Mouse (Mus musculus) CD4-positive helper T cell, adult 2 months (primary cell): ENCODE results near the gene Rps15.

Experiments
- DNase-seq: peaks from one replicate; pipeline ENCODE4 v3.0.0-alpha.2; 2012; ENCODE audit warnings: low read depth, missing footprints, low spot score

Rps15 gene

GRCm38 (mm10) chr10:80315315-80315714 is 23.1 kb downstream of the Rps15 start:
- no peak for DNase-seq

DNA sequence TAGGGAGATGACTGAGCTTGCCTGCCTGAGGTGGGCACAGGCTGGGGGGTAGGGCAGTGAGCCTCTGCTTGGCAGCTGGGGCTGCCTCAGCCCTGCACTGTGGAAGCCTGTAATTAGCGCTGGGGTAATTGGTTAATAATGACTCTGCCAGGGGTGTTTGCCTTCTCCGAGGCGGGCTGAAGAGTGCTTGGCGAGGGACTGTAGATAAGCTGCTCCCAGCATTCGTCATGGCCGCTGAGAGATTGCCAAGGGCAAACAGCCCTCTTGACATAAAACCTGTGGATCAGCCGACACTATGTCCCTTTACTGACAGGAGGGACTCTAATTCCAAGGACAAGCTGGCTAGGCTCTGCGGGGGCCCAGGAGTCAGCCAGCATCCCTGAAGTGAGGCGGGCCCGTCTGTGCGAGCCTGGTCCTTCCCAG is 24.1 kb downstream of the Rps15 start:
- no peak for DNase-seq

DNA sequence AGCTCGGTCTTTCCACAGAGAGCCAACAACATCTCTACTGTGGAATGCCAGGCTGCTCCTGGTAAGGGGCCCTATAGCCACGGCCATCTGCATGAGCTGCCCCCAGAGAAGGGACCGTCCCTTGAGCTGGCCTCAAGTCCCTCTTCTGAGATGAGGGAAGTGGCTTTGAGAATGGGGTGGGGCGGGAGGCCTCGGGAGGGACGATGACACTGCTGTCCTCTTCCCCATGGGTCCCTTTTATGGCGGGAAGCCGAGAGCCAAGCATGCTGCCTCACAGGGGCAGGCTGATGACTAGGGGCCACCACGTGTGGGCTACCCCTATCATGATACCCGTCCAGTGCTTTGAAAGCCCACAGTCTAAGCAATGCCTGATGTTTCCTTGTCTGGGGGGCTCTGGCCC is 24.8 kb downstream of the Rps15 start:
- DNase-seq: no peak

DNA sequence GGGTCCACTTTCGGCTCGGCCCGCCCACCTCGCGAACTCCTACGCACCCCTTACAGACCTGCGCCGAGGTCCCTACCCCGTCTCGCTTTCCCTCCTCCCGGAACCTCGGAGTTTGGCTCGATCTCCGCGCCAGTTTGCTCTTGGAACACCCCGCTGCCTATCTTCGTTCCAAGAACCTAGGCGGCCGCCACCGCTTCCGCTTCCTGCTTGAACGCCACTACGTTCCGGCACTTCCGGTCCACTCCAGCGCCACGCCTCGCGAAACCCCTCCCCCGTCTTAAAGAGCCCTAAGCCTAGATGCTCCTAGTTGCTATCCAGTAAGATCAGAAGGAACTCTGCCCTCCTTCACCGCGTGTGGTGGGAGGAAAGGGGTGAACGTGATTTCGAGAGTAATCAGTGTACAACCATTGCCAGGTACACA is 28.1 kb downstream of the Rps15 start, which contains the start of gene 2310011J03Rik:
Gene 2310011J03Rik (minus strand): TSS at position 198 of the 421 bp plus-strand sequence.
- DNase-seq: peak; percentile 93

GRCm38 (mm10) chr10:80321014-80321669 is 28.9 kb downstream of the Rps15 start:
- peak; percentile 61 for DNase-seq

DNA sequence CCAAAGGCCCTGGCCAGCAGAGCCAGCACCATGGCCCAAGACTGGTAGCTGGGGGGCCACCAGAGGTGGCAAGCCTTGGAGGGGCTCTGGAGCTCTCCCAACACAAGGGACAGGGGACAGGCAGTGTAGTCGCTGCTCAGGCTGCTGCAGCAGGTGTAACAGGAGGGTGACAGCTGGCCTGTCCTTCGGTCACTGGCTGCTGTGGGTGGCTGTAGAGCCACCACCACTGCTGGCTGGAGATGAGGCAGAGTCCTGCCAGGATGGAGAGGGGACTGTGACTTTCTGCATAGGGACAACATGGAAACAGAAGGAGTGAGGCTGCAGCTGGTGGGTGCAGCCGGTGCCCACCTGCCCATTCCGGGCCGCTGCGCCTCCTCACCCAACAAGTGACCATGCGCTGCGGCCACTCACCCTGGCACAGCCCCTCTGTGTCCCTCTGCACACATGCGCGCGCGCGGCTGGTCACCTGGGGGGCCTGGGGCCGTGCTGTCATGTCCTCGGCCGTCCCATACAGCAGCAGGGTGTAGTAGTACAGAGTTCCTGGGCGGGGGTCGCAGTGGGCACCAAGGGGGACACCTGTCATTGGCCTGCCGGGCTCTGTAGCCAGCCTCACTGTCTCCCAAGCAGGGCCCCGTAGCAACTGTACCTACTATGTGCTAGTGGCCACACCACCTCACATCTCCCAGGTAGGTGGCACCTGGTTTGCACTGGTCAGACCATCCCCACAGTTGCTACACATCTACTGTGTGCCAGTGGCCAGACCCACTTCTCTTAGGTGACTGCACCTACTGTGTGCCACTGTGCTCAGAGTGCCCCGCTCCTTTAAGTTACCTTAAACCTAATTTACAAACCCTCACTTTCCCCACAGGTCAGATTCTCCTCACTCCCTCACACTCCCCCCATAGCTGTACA is 29.7 kb downstream of the Rps15 start:
- peak; percentile 17 for DNase-seq

- DNase-seq: peak; percentile 67
Measured at GRCm38 (mm10) chr10:80322811-80323211, 30.6 kb downstream of the Rps15 start.

DNA sequence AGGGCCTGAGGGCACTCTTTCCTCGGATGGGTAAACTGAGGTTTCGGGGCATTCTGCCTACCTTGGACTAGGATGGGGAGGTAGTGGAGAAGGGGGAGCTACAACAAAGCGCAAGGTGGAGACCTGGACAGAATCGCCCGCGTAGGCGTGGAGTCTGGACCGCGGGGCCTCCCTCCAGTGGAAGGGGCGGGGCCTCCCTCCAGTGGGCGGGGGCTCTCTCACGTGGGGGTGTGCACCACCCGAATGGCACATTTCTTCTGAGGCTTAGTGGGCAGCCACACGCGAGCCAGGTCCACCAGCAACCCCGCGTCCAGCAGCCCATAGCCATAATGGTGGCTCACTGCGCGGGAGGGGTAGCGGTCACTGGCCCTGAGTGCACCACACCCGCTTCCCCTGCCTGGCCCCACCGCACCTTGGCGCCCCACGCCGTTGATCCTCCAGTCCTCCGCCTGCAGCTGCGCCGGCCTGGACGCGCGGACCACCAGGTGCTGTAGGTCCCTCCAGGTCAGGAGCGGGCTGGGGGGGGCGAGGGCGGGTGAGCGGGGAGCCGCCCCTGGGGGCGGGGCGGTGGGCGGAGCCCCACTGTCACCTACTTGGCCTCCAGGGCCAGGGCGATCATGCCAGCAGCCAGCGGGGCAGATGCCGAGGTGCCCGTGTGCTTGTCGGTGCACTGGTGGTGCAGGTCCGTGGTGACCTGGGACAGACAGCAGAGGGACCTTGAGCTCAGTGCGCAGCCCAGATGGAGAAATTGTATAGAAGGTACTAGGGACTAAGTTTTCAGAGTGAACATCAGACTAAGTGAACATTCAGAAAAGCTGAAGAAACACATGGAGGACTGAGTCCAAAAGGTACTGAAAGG is 31.2 kb downstream of the Rps15 start:
- DNase-seq: peak; percentile 78

DNA sequence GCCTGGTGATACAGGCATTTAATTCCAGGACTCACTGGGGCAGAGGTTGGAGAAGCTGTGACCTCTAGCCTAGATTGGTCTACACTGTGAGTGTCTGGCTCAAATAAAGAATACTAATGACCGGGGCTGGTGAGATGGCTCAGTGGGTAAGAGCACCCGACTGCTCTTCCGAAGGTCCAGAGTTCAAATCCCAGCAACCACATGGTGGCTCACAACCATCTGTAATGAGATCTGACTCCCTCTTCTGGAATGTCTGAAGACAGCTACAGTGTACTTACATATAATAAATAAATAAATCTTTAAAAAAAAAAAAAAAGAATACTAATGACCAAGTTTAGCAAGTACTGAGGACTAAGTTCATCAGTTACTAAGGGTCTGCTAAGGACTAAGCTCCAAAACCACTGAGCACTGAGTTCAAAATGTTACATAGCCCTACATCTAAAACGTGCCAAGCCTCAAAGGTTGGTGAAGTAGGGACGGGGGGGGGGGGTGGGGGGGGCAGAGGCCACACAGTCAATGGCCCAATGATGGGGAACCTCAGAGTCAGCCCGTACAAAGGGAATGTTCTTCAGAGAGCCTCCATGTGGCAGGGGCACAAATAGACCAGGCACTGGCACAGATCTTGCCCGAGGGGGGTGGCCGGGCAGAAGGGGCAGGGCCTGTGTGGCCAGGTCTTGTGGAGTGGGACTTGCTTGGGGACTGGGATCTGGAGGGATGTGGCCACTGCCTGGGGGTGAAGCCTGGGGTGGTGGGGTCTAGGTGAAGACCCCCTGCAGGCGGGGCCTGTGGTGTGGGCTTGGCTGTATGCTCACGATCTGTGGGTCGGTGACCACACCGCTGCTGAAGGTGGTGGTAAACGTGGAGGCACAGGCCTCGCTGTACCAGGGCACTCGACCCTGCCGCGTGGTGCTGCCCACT is 32.1 kb downstream of the Rps15 start:
- DNase-seq: no peak

GRCm38 (mm10) chr10:80325045-80325444 is 32.8 kb downstream of the Rps15 start:
- no peak for DNase-seq

GRCm38 (mm10) chr10:80329273-80330081 is 37.2 kb downstream of the Rps15 start, which contains the start of the genes Pcsk4 and Reep6:
Gene Pcsk4, minus strand, starts transcription at chr10:80329498.
Gene Reep6, plus strand, starts transcription at chr10:80329953.
- peak; percentile 90 for DNase-seq

GRCm38 (mm10) chr10:80330084-80330483 is 37.8 kb downstream of the Rps15 start:
- no peak for DNase-seq

- DNase-seq: no peak
Measured at GRCm38 (mm10) chr10:80330888-80331287, 38.6 kb downstream of the Rps15 start.

- DNase-seq: no peak
Measured at GRCm38 (mm10) chr10:80331636-80332524, 39.6 kb downstream of the Rps15 start.

DNA sequence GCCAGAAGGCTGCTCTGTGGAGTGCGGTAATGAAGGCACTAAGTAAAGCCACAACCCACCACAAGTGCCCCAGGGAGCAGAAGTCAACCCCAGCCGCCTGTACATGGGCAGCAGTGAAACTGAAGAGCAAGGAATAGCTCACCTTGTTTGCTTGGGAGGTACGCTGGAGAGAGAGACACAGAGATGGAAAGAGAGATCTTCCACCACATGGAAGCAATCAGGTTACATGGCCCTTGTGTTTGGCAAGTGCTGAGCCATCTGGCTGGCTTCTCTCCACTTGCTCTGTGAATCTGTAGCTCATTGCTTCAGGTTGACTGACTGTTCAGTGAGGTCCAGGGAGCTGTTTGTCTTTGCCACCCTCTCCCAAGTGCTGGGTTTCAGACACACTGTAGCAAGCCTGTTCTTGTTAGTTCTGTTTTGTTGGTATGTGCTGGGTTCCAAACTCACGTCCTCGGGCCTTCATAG is 40.3 kb downstream of the Rps15 start:
- no peak for DNase-seq

DNA sequence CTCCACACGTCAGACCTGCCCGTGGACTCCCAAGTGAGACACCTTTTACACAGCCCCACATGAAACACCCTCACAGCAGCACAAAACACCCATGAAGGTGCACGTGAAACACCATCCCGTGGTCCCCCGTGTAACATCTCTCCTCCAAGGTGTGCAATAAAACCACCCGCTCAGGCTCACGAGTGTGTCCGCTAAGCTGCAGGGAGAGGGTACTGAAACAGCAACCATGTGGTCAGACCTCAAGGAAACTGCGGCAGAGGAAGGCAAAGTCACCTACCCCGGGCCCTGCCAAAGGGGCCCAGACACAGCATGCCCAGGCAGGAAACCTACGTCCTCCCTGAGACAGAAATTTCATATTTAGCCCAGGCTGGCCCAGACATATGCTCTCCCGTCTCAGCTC is 44.0 kb downstream of the Rps15 start:
- DNase-seq: peak; percentile 34

DNA sequence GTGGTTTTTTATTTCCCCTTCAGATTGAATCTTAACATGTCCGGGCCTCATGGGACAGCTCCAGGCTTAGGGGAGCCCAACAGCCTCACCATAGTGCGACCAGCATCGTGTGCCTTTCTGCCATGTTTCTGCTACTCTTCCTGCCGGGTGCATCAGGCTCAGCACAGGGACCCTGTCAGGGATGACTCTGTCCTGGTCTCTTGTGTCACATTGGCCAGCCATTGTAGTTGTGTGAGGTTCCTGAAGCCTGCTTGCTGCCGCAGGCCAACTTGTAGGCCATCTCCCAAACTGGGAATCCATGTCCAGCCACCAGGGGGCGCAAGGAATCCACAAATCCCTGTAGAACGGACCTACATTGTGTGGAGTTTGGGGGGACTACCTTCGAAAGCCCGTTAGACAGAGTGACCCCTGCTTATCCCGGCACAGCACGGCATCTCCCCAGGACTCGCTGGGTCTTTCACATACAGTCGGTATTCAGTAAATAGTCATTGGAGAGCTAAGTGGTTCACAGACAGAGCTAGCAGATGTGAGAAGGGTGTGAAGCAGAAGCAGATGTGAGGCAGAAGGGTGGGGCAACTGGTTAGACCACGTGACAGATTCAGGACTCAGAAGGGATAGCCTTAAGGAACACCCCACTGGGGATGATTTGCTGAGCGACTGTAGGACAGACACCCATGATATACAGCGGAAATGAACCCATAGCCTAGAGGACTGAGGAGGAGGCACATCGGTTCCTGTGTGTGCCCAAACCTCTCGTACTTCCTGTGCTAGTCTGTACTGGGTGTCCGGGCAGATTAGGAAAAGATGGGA is 47.9 kb downstream of the Rps15 start:
- peak; percentile 77 for DNase-seq

DNA sequence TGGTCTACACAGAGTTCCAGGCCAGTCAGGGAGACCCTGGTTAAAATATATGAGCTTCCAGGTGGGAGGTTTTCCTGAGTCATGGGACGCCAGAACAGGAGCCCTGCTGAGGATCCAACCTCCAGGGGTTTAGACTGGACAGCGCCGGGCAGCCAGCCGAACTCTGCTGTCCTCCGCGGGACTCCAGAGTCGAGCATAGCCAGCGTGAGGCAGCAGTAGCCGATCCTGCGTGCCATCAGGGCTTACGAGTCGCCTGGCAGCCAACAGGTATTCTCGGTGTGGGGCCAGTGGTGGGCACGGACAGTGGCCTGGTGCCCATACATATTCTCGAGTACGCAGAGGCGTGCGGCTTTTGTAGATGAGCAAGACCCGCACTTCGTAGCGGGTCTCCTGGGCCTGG is 48.8 kb downstream of the Rps15 start:
- DNase-seq: no peak
